18 mouse cellular contexts compared by ENCODE assay signal in genomic region chr15:83221721-83222120, GRCm38 (mm10). TPM values are rescaled to one million over a fixed set of nuclear protein-coding genes. Genes with fewer than 3 reads are reported as not detected.
DNase-seq lines count a peak whose midpoint lies in the region; ATAC-seq and TF ChIP-seq lines count a peak whose summit lies in the region.
"Had no signal": no experiment of that assay in that cellular context is flagged by ENCODE, and none has a peak within 500 bp of the region (broad histone marks: within the 10 kb centered on the region; RNA-seq: fewer than 3 reads in every experiment).

No protein-coding gene starts in this region.

- DNase-seq in gastrocnemius, adult 2 months = no peak
- DNase-seq in gastrocnemius, postnatal 36 days = no peak
- peak; percentile 19 for DNase-seq in layer of hippocampus, adult 9-11 months
- no peak for DNase-seq in layer of hippocampus, adult 18-20 months (ENCODE audit: low spot score in 2 of 2)
- peak; percentile 59 for DNase-seq in A20 (ENCODE audit: low read depth, low spot score)
- DNase-seq in cerebellum, adult 8-10 months = no peak
- DNase-seq in adrenal gland, postnatal 10 days = no peak
- DNase-seq: cerebellum, adult 2 months; liver; right cerebral cortex, adult 18-20 months; thymus, adult 18-20 months had no signal

- ATAC-seq in megakaryocyte progenitor cell, adult 5-6 weeks (replicated peaks; ENCODE audit: poor library complexity) = peak; percentile 74
- ATAC-seq: Patski had no signal

- peak overlapping the region; percentile 41 for H3K27ac ChIP-seq in gastrocnemius, adult 2 months
- H3K27ac ChIP-seq: forebrain, embryonic 12.5 days; hindbrain, embryonic 15.5 days; midbrain, embryonic 10.5 days; neural tube, embryonic 15.5 days had no signal

- intact Hi-C loops in gastrocnemius, adult 2 months (cut with DNase I) = no loop called here
- intact Hi-C loops in gastrocnemius, postnatal 36 days (cut with DNase I) = no loop called here

- no peak overlapping the region for H3K4me3 ChIP-seq in gastrocnemius, adult 2 months
- H3K4me3 ChIP-seq: forebrain, embryonic 12.5 days; hindbrain, embryonic 15.5 days; lung, embryonic 15.5 days; midbrain, embryonic 10.5 days; neural tube, embryonic 15.5 days had no signal

- no peak for TF ChIP-seq CTCF in gastrocnemius, adult 2 months (IDR thresholded peaks at IDR 0.05)

RNA-seq across cellular contexts. Expression of gene A4galt, which starts 29.9 kb away (rescaled TPM):
- total RNA-seq in gastrocnemius, adult 2 months (2021) = 1 to 10 TPM; 2.8 to 4.0 TPM
- 1 to 10 TPM; 2.4 to 3.5 TPM for total RNA-seq in gastrocnemius, postnatal 36 days (2021)
- total RNA-seq in layer of hippocampus, adult 18-20 months (2021) = 1 to 10 TPM; 3.0 to 3.5 TPM
- not detected in 2 replicates for total RNA-seq in megakaryocyte progenitor cell, adult 5-6 weeks (2015)
- not detected in 2 replicates for total RNA-seq in megakaryocyte progenitor cell, adult 5-6 weeks (2017)
- 10 to 100 TPM; 12.3 to 12.8 TPM for total RNA-seq in adrenal gland, postnatal 10 days (2021)

RNA-seq across cellular contexts. Expression of gene Cyb5r3, which starts 49.3 kb away (rescaled TPM):
- 10 to 100 TPM; 39.2 to 43.1 TPM for total RNA-seq in gastrocnemius, adult 2 months (2021)
- 10 to 100 TPM; 41.8 to 54.2 TPM for total RNA-seq in gastrocnemius, postnatal 36 days (2021)
- 10 to 100 TPM; 71.2 to 71.5 TPM for total RNA-seq in layer of hippocampus, adult 18-20 months (2021)
- total RNA-seq in megakaryocyte progenitor cell, adult 5-6 weeks (2015) = 46.8 and 57.3 TPM in 2 replicates
- total RNA-seq in megakaryocyte progenitor cell, adult 5-6 weeks (2017) = 26.2 and 32.7 TPM in 2 replicates
- total RNA-seq in adrenal gland, postnatal 10 days (2021) = 100 to 1,000 TPM; 176 to 199 TPM

Comparison
In these comparisons a context has a peak if more than half of its experiments do, and no peak if none do; other contexts are left out.
1. DNase-seq: peak in layer of hippocampus, adult 9-11 months (single experiment) and A20 (single experiment); none in gastrocnemius, adult 2 months (single experiment), gastrocnemius, postnatal 36 days (0 of 2), layer of hippocampus, adult 18-20 months (0 of 2), cerebellum, adult 8-10 months (single experiment) and adrenal gland, postnatal 10 days (single experiment).